Mouse (Mus musculus) midbrain, embryonic 15.5 days (tissue): Measurements from ENCODE around the gene Cep162. TPM values are rescaled to one million over a fixed set of nuclear protein-coding genes. Genes with fewer than 3 reads are reported as not detected.

Experiments used
- ATAC-seq: fragments of 200-750 bp; cut with Nextera tagmentation; replicated peaks from 2 replicates; pipeline ENCODE4 v1.8.0; 2017; ENCODE audit warnings: moderate TSS enrichment
- H3K27ac ChIP-seq: fragments of 300-500 bp; sonication (generic); 2 replicates; pipeline ENCODE4 v1.5.1; 2015; ENCODE audit warnings: mild to moderate bottlenecking, inconsistent platforms
- H3K27me3 ChIP-seq: fragments of 300-500 bp; sonication (generic); replicated peaks from 2 replicates; pipeline ENCODE4 v1.6.1; 2015; ENCODE audit warnings: inconsistent platforms
- H3K36me3 ChIP-seq: fragments of 300-500 bp; sonication (generic); replicated peaks from 2 replicates; pipeline ENCODE4 v1.6.1; 2015; ENCODE audit warnings: inconsistent platforms
- H3K4me1 ChIP-seq: fragments of 300-500 bp; sonication (generic); 2 replicates; pipeline ENCODE4 v1.6.1; 2015; ENCODE audit warnings: inconsistent platforms
- H3K4me2 ChIP-seq: fragments of 300-500 bp; sonication (generic); 2 replicates; pipeline ENCODE4 v1.6.1; 2015; ENCODE audit warnings: inconsistent platforms, mild to moderate bottlenecking, moderate library complexity
- H3K4me3 ChIP-seq: fragments of 300-500 bp; sonication (generic); 2 replicates; pipeline ENCODE4 v1.5.1; 2015; ENCODE audit warnings: mild to moderate bottlenecking, inconsistent platforms
- H3K9ac ChIP-seq: fragments of 300-500 bp; sonication (generic); 2 replicates; pipeline ENCODE4 v1.6.1; 2015; ENCODE audit warnings: mild to moderate bottlenecking, inconsistent platforms
- H3K9me3 ChIP-seq: fragments of 300-500 bp; sonication (generic); 2 replicates; pipeline ENCODE4 v1.6.1; 2016; ENCODE audit warnings: inconsistent platforms
- WGBS: fragments of 180-500 bp; shearing (Covaris S2); methylation state at CpG from one replicate; pipeline ENCODE4 v1.1.7; 2015; ENCODE audit warnings: mixed read lengths; 5-methylcytosine and 5-hydroxymethylcytosine counted together
- polyA plus RNA-seq: library from polyadenylated mRNA; unstranded; fragments of >200 nt; fragmentation: Nextera tagmentation; extraction: Ambion mirVana; gene quantifications from 2 replicates; pipeline ENCODE4 v1.2.1, GENCODE M21; 2015

Cep162 gene
- 7.5 and 8.2 TPM in 2 replicates for polyA plus RNA-seq

GRCm38 (mm10) chr9:87254903-87255695 is at the start of gene Cep162:
Cep162 (minus strand) TSS chr9:87255536.
- Histone ChIP-seq H3K27ac (peak within 1 kb of the TSS; percentile 94), H3K9ac (peak within 1 kb of the TSS; percentile 58), H3K4me1 (peaks cover 8% of the 10 kb centered on the region), H3K27me3 (no peaks in the 10 kb centered on the region), H3K36me3 (no peaks in the 10 kb centered on the region), H3K4me2 (peak within 1 kb of the TSS; percentile 62), H3K9me3 (no peaks in the 10 kb centered on the region), H3K4me3 (peak within 1 kb of the TSS; percentile 73)
- ATAC-seq: peak; percentile 99
- WGBS: under 1% methylated on average over 41 of the region's 41 CpGs

GRCm38 (mm10) chr9:87303196-87303595 is 47.9 kb upstream of the Cep162 start:
- no peak overlapping the region for H3K9ac ChIP-seq
- no peak overlapping the region for H3K4me2 ChIP-seq
- no peaks in the 10 kb centered on the region for H3K27me3 ChIP-seq
- no peaks in the 10 kb centered on the region for H3K9me3 ChIP-seq
- H3K4me1 ChIP-seq: no peaks in the 10 kb centered on the region
- no peaks in the 10 kb centered on the region for H3K36me3 ChIP-seq
- no peak overlapping the region for H3K27ac ChIP-seq
- H3K4me3 ChIP-seq: no peak overlapping the region
- no peak for ATAC-seq

- WGBS: 47% methylated on average over 12 of the region's 12 CpGs
- H3K4me2 ChIP-seq: no peak overlapping the region
- no peak overlapping the region for H3K27ac ChIP-seq
- H3K9ac ChIP-seq: no peak overlapping the region
- no peaks in the 10 kb centered on the region for H3K4me1 ChIP-seq
- H3K36me3 ChIP-seq: no peaks in the 10 kb centered on the region
- no peak overlapping the region for H3K4me3 ChIP-seq
- H3K9me3 ChIP-seq: no peaks in the 10 kb centered on the region
- no peaks in the 10 kb centered on the region for H3K27me3 ChIP-seq
- ATAC-seq: no peak; the same call in 1 of the 2 replicates
These were observed 43.6 kb upstream of the Cep162 start for GRCm38 (mm10) chr9:87298900-87299299.

GRCm38 (mm10) chr9:87297522-87297921 is 42.2 kb upstream of the Cep162 start:
- 81% methylated on average over 1 of the region's 1 CpGs for WGBS
- Histone ChIP-seq H3K27ac (no peak overlapping the region), H3K27me3 (no peaks in the 10 kb centered on the region), H3K4me2 (no peak overlapping the region), H3K4me3 (no peak overlapping the region), H3K4me1 (no peaks in the 10 kb centered on the region), H3K36me3 (no peaks in the 10 kb centered on the region), H3K9ac (no peak overlapping the region), H3K9me3 (no peaks in the 10 kb centered on the region)
- ATAC-seq: no peak

- Histone ChIP-seq H3K9me3 (no peaks in the 10 kb centered on the region), H3K27me3 (no peaks in the 10 kb centered on the region), H3K4me2 (peak overlapping the region; percentile 62), H3K4me1 (peaks cover 8% of the 10 kb centered on the region), H3K36me3 (no peaks in the 10 kb centered on the region), H3K4me3 (peak overlapping the region; percentile 73), H3K9ac (peak overlapping the region; percentile 58), H3K27ac (peak overlapping the region; percentile 94)
- WGBS: 13% methylated on average over 6 of the region's 6 CpGs
- peak; percentile 86 for ATAC-seq
These were observed 327 bp upstream of the Cep162 start for GRCm38 (mm10) chr9:87255696-87256030.

GRCm38 (mm10) chr9:87248118-87248517 is 7.2 kb downstream of the Cep162 start:
- H3K4me2 ChIP-seq: no peak overlapping the region
- ATAC-seq: peak; percentile 84
- 47% methylated on average over 3 of the region's 3 CpGs for WGBS

GRCm38 (mm10) chr9:87247678-87248077 is 7.7 kb downstream of the Cep162 start:
- Histone ChIP-seq H3K4me2 (no peak overlapping the region), H3K9me3 (no peaks in the 10 kb centered on the region), H3K4me3 (no peak overlapping the region), H3K27me3 (no peaks in the 10 kb centered on the region), H3K4me1 (no peaks in the 10 kb centered on the region), H3K27ac (no peak overlapping the region), H3K36me3 (peaks cover 16% of the 10 kb centered on the region), H3K9ac (no peak overlapping the region)
- ATAC-seq: peak; percentile 30; the same call in 1 of the 2 replicates
- 100% methylated on average over 1 of the region's 1 CpGs for WGBS

More at GRCm38 (mm10) chr9:87248118-87248517, 7.2 kb downstream of the Cep162 start:
- H3K4me1 ChIP-seq: no peaks in the 10 kb centered on the region
- no peak overlapping the region for H3K9ac ChIP-seq
- H3K27me3 ChIP-seq: no peaks in the 10 kb centered on the region
- no peaks in the 10 kb centered on the region for H3K9me3 ChIP-seq
- H3K36me3 ChIP-seq: peaks cover 13% of the 10 kb centered on the region; the same call in 1 of the 2 replicates
- H3K4me3 ChIP-seq: no peak overlapping the region
- H3K27ac ChIP-seq: no peak overlapping the region

- Histone ChIP-seq H3K4me2 (no peak overlapping the region), H3K36me3 (peaks cover 12% of the 10 kb centered on the region), H3K4me1 (no peaks in the 10 kb centered on the region), H3K27ac (no peak overlapping the region), H3K9me3 (no peaks in the 10 kb centered on the region), H3K9ac (no peak overlapping the region), H3K27me3 (no peaks in the 10 kb centered on the region), H3K4me3 (no peak overlapping the region)
- ATAC-seq: no peak
- 94% methylated on average over 4 of the region's 4 CpGs for WGBS
These were observed 42.1 kb downstream of the Cep162 start for GRCm38 (mm10) chr9:87213204-87213603.

- WGBS: 94% methylated on average over 9 of the region's 9 CpGs
- no peak for ATAC-seq
- peaks cover 12% of the 10 kb centered on the region for H3K36me3 ChIP-seq
These were observed 44.5 kb downstream of the Cep162 start for GRCm38 (mm10) chr9:87210830-87211339.

GRCm38 (mm10) chr9:87202431-87202830 is 52.9 kb downstream of the Cep162 start:
- 89% methylated on average over 6 of the region's 6 CpGs for WGBS
- Histone ChIP-seq H3K36me3 (peaks cover 19% of the 10 kb centered on the region; the same call in 1 of the 2 replicates), H3K9ac (no peak overlapping the region), H3K4me3 (no peak overlapping the region), H3K4me2 (no peak overlapping the region), H3K27ac (no peak overlapping the region), H3K27me3 (no peaks in the 10 kb centered on the region), H3K9me3 (no peaks in the 10 kb centered on the region), H3K4me1 (no peaks in the 10 kb centered on the region)
- ATAC-seq: no peak

More at GRCm38 (mm10) chr9:87210830-87211339, 44.5 kb downstream of the Cep162 start:
- Histone ChIP-seq H3K4me2 (no peak overlapping the region), H3K4me1 (no peaks in the 10 kb centered on the region), H3K9ac (no peak overlapping the region), H3K27ac (no peak overlapping the region), H3K4me3 (no peak overlapping the region), H3K9me3 (no peaks in the 10 kb centered on the region), H3K27me3 (no peaks in the 10 kb centered on the region)

GRCm38 (mm10) chr9:87200919-87201318 is 54.4 kb downstream of the Cep162 start:
- H3K36me3 ChIP-seq: peaks cover 19% of the 10 kb centered on the region; the same call in 1 of the 2 replicates
- no peak overlapping the region for H3K27ac ChIP-seq

GRCm38 (mm10) chr9:87200426-87200825 is 54.9 kb downstream of the Cep162 start:
- ATAC-seq: no peak
- 95% methylated on average over 5 of the region's 5 CpGs for WGBS
- Histone ChIP-seq H3K4me1 (no peaks in the 10 kb centered on the region), H3K9ac (no peak overlapping the region), H3K9me3 (no peaks in the 10 kb centered on the region), H3K4me3 (no peak overlapping the region), H3K27me3 (no peaks in the 10 kb centered on the region), H3K4me2 (no peak overlapping the region), H3K36me3 (peaks cover 19% of the 10 kb centered on the region; the same call in 1 of the 2 replicates), H3K27ac (no peak overlapping the region)

More at GRCm38 (mm10) chr9:87200919-87201318, 54.4 kb downstream of the Cep162 start:
- ATAC-seq: no peak
- no peaks in the 10 kb centered on the region for H3K27me3 ChIP-seq
- no peak overlapping the region for H3K4me3 ChIP-seq
- H3K9ac ChIP-seq: no peak overlapping the region
- no peaks in the 10 kb centered on the region for H3K9me3 ChIP-seq
- no peak overlapping the region for H3K4me2 ChIP-seq
- WGBS: 97% methylated on average over 4 of the region's 4 CpGs
- H3K4me1 ChIP-seq: no peaks in the 10 kb centered on the region
